Mouse (Mus musculus) hindbrain, embryonic 15.5 days (tissue): ENCODE measurements at regions not wholly inside any gene's neighbourhood (a gene's known extent, or its start where the extent isn't known, plus 50 kb on each side); places are given as distances from the start of the nearest gene placed in this dataset.

ENCODE experiments used
- ATAC-seq: fragments of 200-750 bp; cut with Nextera tagmentation; 2 replicates; pipeline ENCODE4 v1.8.0; 2017; ENCODE audit warnings: low read depth, moderate number of reproducible peaks, moderate TSS enrichment; ENCODE audit not compliant: low FRiP score
- H3K27ac ChIP-seq: fragments of 300-500 bp; sonication (generic); replicated peaks from 2 replicates; pipeline ENCODE4 v1.5.1; 2015; ENCODE audit warnings: mild to moderate bottlenecking, inconsistent platforms
- H3K27me3 ChIP-seq: fragments of 300-500 bp; sonication (generic); 2 replicates; pipeline ENCODE4 v1.6.1; 2015; ENCODE audit warnings: control low read depth, inconsistent platforms
- H3K36me3 ChIP-seq: fragments of 300-500 bp; sonication (generic); 2 replicates; pipeline ENCODE4 v1.6.1; 2015; ENCODE audit warnings: control low read depth, inconsistent platforms
- H3K4me1 ChIP-seq: fragments of 300-500 bp; sonication (generic); replicated peaks from 2 replicates; pipeline ENCODE4 v1.6.1; 2015; ENCODE audit warnings: control low read depth, inconsistent platforms
- H3K4me2 ChIP-seq: fragments of 300-500 bp; sonication (generic); 2 replicates; pipeline ENCODE4 v1.6.1; 2015; ENCODE audit warnings: moderate library complexity, mild to moderate bottlenecking, inconsistent platforms
- H3K4me3 ChIP-seq: fragments of 300-500 bp; sonication (generic); 2 replicates; pipeline ENCODE4 v1.5.1; 2015; ENCODE audit warnings: mild to moderate bottlenecking, inconsistent platforms
- H3K9ac ChIP-seq: fragments of 300-500 bp; sonication (generic); 2 replicates; pipeline ENCODE4 v1.6.1; 2015; ENCODE audit warnings: inconsistent platforms
- H3K9me3 ChIP-seq: fragments of 300-500 bp; sonication (generic); 2 replicates; pipeline ENCODE4 v1.6.1; 2016; ENCODE audit warnings: control low read depth, inconsistent platforms
- WGBS: fragments of 180-500 bp; shearing (Covaris S2); methylation state at CpG from one replicate; pipeline ENCODE4 v1.1.7; 2015; 5-methylcytosine and 5-hydroxymethylcytosine counted together

- Histone ChIP-seq H3K27ac (no peak overlapping the region), H3K9me3 (no peaks in the 10 kb centered on the region; the same call in 1 of the 2 replicates), H3K4me3 (no peak overlapping the region), H3K36me3 (no peaks in the 10 kb centered on the region), H3K4me1 (no peaks in the 10 kb centered on the region), H3K9ac (no peak overlapping the region), H3K4me2 (no peak overlapping the region), H3K27me3 (no peaks in the 10 kb centered on the region)
- ATAC-seq: no peak
Observed at GRCm38 (mm10) chr12:26592125-26592524, 123.1 kb downstream of the Cmpk2 start.

- ATAC-seq: no peak
- Histone ChIP-seq H3K36me3 (no peaks in the 10 kb centered on the region), H3K27ac (no peak overlapping the region), H3K4me3 (no peak overlapping the region), H3K9me3 (no peaks in the 10 kb centered on the region; the same call in 1 of the 2 replicates), H3K27me3 (no peaks in the 10 kb centered on the region), H3K9ac (no peak overlapping the region), H3K4me2 (no peak overlapping the region), H3K4me1 (no peaks in the 10 kb centered on the region)
Observed at GRCm38 (mm10) chr12:26589091-26589490, 120.1 kb downstream of the Cmpk2 start.

DNA sequence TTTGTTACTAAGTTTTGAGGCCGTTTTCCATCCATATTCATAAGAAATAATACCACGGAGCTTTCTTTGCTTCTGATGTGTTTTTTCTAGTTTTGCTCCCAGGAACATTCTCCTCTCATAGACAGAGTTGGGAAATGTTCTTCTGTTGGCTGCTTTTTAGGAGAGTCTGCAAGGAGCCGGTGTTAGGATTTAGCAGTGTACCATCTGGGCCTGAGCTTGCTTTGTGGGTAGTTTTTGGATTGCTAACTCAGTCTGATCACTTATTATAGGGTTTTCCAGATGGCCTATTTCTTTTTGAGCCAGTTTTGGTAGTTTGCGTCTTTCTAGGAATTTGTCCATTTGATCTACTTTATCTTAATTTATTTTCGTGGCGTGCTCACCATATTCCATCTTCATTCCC lies 108.4 kb downstream of the Cmpk2 start:
- H3K9ac ChIP-seq: no peak overlapping the region
- no peak overlapping the region for H3K4me3 ChIP-seq
- no peak overlapping the region for H3K4me2 ChIP-seq
- H3K27ac ChIP-seq: no peak overlapping the region
- 87% methylated on average over 6 of the region's 6 CpGs for WGBS
- H3K4me1 ChIP-seq: no peaks in the 10 kb centered on the region
- no peaks in the 10 kb centered on the region for H3K9me3 ChIP-seq
- no peaks in the 10 kb centered on the region for H3K27me3 ChIP-seq
- ATAC-seq: no peak
- no peaks in the 10 kb centered on the region for H3K36me3 ChIP-seq

- H3K4me2 ChIP-seq: no peak overlapping the region
- no peak overlapping the region for H3K27ac ChIP-seq
- no peaks in the 10 kb centered on the region for H3K36me3 ChIP-seq
- no peak overlapping the region for H3K4me3 ChIP-seq
- 87% methylated on average over 7 of the region's 7 CpGs for WGBS
- ATAC-seq: no peak
- H3K9me3 ChIP-seq: no peaks in the 10 kb centered on the region
- no peaks in the 10 kb centered on the region for H3K4me1 ChIP-seq
- H3K9ac ChIP-seq: no peak overlapping the region
- H3K27me3 ChIP-seq: no peaks in the 10 kb centered on the region
Observed at GRCm38 (mm10) chr12:26571602-26572001, 102.6 kb downstream of the Cmpk2 start.

DNA sequence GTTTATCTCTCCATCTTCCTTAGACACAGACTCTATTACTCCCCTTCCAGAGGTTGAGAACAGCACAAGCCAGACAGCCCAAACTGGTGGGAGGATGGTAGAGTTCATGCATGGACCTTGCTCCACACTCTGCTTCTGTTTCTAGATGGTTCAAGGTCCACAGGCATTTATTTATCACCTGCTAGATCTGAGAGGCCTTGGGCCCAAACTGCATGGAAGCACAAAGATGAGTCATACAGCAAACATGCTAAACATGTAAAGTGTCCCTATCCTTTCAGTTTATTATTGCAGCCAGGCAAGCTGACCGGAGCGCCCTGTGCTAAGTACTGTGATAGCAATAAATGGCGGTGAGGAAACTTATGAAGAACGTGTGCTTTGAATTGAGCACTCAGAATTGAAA lies 98.4 kb downstream of the Cmpk2 start:
- ATAC-seq: no peak
- Histone ChIP-seq H3K9me3 (no peaks in the 10 kb centered on the region), H3K4me3 (no peak overlapping the region), H3K9ac (no peak overlapping the region), H3K36me3 (no peaks in the 10 kb centered on the region), H3K27ac (no peak overlapping the region), H3K4me1 (no peaks in the 10 kb centered on the region), H3K4me2 (no peak overlapping the region), H3K27me3 (no peaks in the 10 kb centered on the region)
- 93% methylated on average over 4 of the region's 4 CpGs for WGBS

DNA sequence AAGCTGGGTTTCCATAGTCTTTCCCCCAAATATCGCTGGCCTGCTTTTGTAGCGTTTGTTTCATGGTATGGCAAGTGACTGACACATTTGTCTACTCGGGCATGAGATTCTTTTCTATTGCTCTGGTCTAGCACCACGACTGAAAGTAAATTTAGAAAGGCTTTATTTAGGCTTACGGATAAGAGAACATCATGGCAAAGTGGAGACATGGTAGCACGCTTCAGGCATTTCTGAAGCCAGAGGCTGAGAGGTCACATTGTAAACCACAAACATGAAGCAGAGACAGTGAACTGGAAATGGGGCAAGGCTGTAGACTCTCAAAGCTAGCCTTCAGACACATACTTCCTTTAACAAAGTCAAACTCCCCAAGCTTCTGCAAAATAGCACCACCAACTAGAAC lies 93.9 kb downstream of the Cmpk2 start:
- Histone ChIP-seq H3K36me3 (no peaks in the 10 kb centered on the region), H3K9ac (no peak overlapping the region), H3K4me2 (no peak overlapping the region), H3K9me3 (no peaks in the 10 kb centered on the region), H3K27me3 (no peaks in the 10 kb centered on the region), H3K27ac (no peak overlapping the region), H3K4me1 (no peaks in the 10 kb centered on the region), H3K4me3 (no peak overlapping the region)
- ATAC-seq: no peak
- 83% methylated on average over 6 of the region's 6 CpGs for WGBS

DNA sequence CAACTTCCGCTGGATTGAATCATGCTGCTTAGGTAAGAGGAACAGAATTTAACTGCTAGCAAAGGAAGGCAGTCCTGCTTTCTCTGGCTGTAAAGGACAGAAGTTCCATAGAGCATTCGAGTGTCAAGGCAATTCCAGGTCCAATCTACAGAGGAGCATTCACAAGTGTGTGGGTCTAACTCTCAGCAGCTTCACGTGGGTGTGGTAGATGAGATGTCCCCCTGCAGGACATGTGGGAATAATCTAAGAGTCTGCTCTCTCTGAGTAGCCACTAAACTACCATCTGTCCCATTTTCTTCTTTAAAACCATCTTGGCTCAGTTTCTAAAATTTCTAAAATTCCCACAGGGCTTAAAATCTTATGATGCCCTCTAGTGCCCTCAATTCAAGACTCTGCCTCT lies 90.6 kb downstream of the Cmpk2 start:
- no peaks in the 10 kb centered on the region for H3K27me3 ChIP-seq
- H3K4me2 ChIP-seq: no peak overlapping the region
- no peaks in the 10 kb centered on the region for H3K36me3 ChIP-seq
- ATAC-seq: no peak
- peaks cover 11% of the 10 kb centered on the region for H3K4me1 ChIP-seq
- no peak overlapping the region for H3K9ac ChIP-seq
- WGBS: 77% methylated on average over 3 of the region's 3 CpGs
- no peaks in the 10 kb centered on the region for H3K9me3 ChIP-seq
- no peak overlapping the region for H3K27ac ChIP-seq
- H3K4me3 ChIP-seq: no peak overlapping the region

GRCm38 (mm10) chr12:26557411-26557810 lies 88.4 kb downstream of the Cmpk2 start:
- H3K27ac ChIP-seq: 0 out of 2 replicates have a peak overlapping the region, but pooled peaks have one; percentile 8
- peaks cover 11% of the 10 kb centered on the region for H3K4me1 ChIP-seq
- no peaks in the 10 kb centered on the region for H3K9me3 ChIP-seq
- H3K4me3 ChIP-seq: no peak overlapping the region
- no peaks in the 10 kb centered on the region for H3K27me3 ChIP-seq
- no peak overlapping the region for H3K4me2 ChIP-seq
- ATAC-seq: no peak
- H3K36me3 ChIP-seq: no peaks in the 10 kb centered on the region
- 5% methylated on average over 4 of the region's 4 CpGs for WGBS
- no peak overlapping the region for H3K9ac ChIP-seq

DNA sequence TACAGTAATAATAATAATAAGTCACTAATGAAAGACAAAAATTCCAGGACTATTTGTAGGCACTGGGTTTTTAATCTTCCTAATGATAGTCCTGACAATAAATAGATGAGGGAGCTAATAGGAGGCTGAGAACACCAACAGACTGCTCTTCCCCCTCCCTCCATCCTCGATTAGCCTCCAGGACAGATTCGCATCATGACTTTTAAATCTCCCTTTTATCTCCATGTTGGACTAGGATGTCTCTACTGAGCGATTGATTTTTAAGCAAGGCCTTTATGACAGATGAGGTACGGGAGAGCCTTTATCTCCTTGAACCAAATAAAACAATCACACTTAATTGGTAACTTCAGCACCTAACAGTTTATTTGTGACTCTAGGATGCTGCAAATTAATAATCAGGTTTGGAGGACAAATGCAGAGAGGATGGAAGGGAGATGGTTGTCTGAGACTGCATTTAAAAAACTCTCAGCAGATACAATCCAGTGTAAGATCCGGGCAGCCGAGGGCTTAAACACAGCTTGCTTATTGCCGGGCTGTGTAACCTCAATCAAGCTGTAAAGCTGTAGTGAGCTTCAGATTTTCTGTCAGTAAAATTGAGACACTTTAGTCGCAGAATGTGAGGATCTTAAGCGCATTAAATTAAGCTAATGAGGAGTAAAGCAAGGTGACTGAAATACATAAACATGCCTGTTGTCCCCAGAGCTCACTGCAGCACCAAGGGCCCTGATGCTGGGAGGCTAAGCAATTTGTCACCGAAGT lies 82.3 kb downstream of the Cmpk2 start:
- Histone ChIP-seq H3K27ac (peak overlapping the region; percentile 23), H3K27me3 (no peaks in the 10 kb centered on the region), H3K9ac (0 out of 2 replicates have a peak overlapping the region, but pooled peaks have one; percentile 15), H3K4me1 (peaks cover 23% of the 10 kb centered on the region), H3K9me3 (no peaks in the 10 kb centered on the region), H3K36me3 (no peaks in the 10 kb centered on the region), H3K4me2 (no peak overlapping the region), H3K4me3 (no peak overlapping the region)
- WGBS: 34% methylated on average over 10 of the region's 10 CpGs
- no peak for ATAC-seq

GRCm38 (mm10) chr12:26547466-26547865 lies 78.5 kb downstream of the Cmpk2 start:
- Histone ChIP-seq H3K4me2 (no peak overlapping the region), H3K4me1 (peaks cover 23% of the 10 kb centered on the region), H3K9ac (no peak overlapping the region), H3K27me3 (no peaks in the 10 kb centered on the region), H3K36me3 (no peaks in the 10 kb centered on the region), H3K9me3 (no peaks in the 10 kb centered on the region), H3K27ac (no peak overlapping the region), H3K4me3 (no peak overlapping the region)
- WGBS: 45% methylated on average over 1 of the region's 1 CpGs
- no peak for ATAC-seq

DNA sequence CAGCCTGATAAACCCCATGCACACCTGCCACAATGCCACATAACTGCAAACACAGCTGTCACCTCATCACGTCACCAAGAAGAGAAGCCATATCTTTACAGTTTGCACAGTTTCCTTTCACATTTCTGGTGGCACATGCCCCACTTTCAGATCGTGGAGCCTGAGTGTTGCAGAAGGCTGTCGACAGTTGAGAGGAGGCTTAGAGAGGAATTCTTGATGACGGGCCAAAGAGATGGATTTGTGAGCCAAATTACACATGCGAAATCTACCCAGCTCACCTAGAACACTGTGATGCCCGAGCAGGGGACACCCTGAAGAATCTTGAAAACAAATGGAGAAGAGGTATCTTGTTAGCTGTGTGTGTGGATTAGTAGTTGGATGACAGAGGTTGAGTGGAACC lies 77.4 kb downstream of the Cmpk2 start:
- H3K27ac ChIP-seq: no peak overlapping the region
- H3K9me3 ChIP-seq: no peaks in the 10 kb centered on the region
- H3K36me3 ChIP-seq: no peaks in the 10 kb centered on the region
- WGBS: 87% methylated on average over 6 of the region's 6 CpGs
- H3K4me3 ChIP-seq: no peak overlapping the region
- H3K9ac ChIP-seq: no peak overlapping the region
- H3K4me1 ChIP-seq: peaks cover 17% of the 10 kb centered on the region
- no peak for ATAC-seq
- no peaks in the 10 kb centered on the region for H3K27me3 ChIP-seq
- no peak overlapping the region for H3K4me2 ChIP-seq

DNA sequence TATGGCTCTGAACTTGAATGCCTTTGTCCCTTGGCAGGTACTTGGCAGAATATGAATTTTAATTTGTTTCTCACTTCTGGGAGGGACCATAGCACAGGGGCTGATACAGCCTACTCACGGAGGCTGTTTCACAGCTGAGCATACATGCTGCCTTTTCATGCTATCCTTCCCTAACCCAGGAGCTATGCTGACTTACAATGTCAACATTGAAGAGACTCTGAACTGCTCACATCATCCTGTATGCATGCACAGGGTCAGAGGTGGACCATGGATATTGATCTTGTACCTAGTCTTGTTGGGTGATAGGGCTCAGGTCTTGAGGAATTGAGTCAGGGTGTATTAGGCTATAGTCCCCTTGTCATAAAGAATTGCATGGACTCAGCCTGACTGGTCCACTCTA lies 74.5 kb downstream of the Cmpk2 start:
- no peaks in the 10 kb centered on the region for H3K4me1 ChIP-seq
- WGBS: 59% methylated on average over 1 of the region's 1 CpGs
- H3K4me2 ChIP-seq: no peak overlapping the region
- H3K27me3 ChIP-seq: no peaks in the 10 kb centered on the region
- H3K9ac ChIP-seq: no peak overlapping the region
- no peaks in the 10 kb centered on the region for H3K36me3 ChIP-seq
- H3K27ac ChIP-seq: no peak overlapping the region
- no peaks in the 10 kb centered on the region for H3K9me3 ChIP-seq
- no peak overlapping the region for H3K4me3 ChIP-seq
- ATAC-seq: no peak

DNA sequence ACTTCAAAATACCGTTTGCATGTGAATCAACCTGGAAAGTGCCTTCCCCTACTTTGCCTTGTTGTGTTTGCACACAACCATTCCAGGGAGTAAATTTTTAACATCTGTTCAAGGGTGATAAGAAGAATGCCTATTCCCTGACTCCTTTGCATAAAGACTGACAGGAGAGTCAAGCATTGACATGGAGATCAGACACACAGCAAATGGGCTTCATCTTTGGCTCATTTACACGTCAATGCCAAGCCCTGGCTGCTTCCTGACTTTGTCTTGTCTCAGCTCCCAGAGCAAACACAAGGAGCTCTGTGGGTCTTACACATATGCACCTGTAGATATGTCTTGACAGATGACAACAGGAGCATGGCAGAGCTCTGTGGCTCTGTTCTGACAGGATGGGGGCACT lies 73.4 kb downstream of the Cmpk2 start:
- no peak for ATAC-seq

More for the DNA sequence above, 73.4 kb downstream of the Cmpk2 start:
- H3K36me3 ChIP-seq: no peaks in the 10 kb centered on the region
- no peaks in the 10 kb centered on the region for H3K4me1 ChIP-seq
- no peak overlapping the region for H3K4me3 ChIP-seq
- no peaks in the 10 kb centered on the region for H3K27me3 ChIP-seq
- no peak overlapping the region for H3K4me2 ChIP-seq
- H3K9me3 ChIP-seq: no peaks in the 10 kb centered on the region
- no peak overlapping the region for H3K27ac ChIP-seq
- no peak overlapping the region for H3K9ac ChIP-seq
- 25% methylated on average over 2 of the region's 2 CpGs for WGBS
